In the genomic region with DNA sequence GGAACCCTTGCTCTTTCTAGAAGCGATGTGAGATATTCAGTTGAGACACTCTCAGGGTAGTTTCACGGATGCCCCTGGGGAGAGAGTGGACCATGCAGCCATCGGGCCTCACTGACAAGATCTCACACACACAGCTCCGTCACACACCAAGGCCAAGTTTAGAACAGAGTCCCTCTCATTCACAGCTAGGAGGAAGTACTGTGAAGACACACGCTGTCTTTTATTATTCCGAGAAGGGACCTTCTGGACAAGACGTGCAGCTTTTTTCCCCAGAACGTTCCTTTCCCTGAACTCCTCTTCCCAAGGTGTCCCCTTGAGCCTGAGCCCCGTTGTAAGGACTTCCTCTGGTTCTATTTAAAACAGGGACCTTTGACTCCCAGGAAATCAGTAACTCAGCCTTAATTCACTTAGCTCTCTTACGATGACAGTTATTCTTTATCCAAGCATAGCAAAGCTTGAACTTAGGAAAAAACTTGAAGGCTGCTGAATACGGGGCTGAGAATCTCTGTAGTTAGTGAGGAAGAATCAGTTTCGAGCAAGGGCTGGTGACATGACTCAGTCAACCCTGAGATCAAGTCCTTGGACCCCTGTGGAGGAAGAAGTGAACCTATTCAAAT, we compare ENCODE assay signal across 11 mouse cellular contexts.
DNase-seq lines count a peak whose midpoint lies in the region; ATAC-seq and TF ChIP-seq lines count a peak whose summit lies in the region.
"Had no signal": no experiment of that assay in that cellular context is flagged by ENCODE, and none has a peak within 500 bp of the region (broad histone marks: within the 10 kb centered on the region; RNA-seq: fewer than 3 reads in every experiment).

No protein-coding gene starts in this region.

- TF ChIP-seq EP300 in liver, postnatal 0 days (IDR thresholded peaks at IDR 0.05; ENCODE audit: low read depth) = peak; percentile 37; the same call in 1 of the 2 replicates

- no peaks in the 10 kb centered on the region for H3K9me3 ChIP-seq in intestine, postnatal 0 days (ENCODE audit: control insufficient read depth)
- H3K9me3 ChIP-seq in liver, postnatal 0 days (ENCODE audit: low read length) = no peaks in the 10 kb centered on the region
- H3K9me3 ChIP-seq: hindbrain, embryonic 10.5 days had no signal

- peak overlapping the region; percentile 18; the same call in 1 of the 2 replicates for H3K9ac ChIP-seq in intestine, postnatal 0 days (ENCODE audit: low read depth, low read length)
- peak overlapping the region; percentile 35; the same call in 1 of the 2 replicates for H3K9ac ChIP-seq in liver, postnatal 0 days (replicated peaks)

- H3K27me3 ChIP-seq in intestine, postnatal 0 days (replicated peaks; ENCODE audit: control insufficient read depth, insufficient read depth, low read length) = no peaks in the 10 kb centered on the region
- H3K27me3 ChIP-seq in liver, postnatal 0 days (ENCODE audit: insufficient read depth, low read length) = no peaks in the 10 kb centered on the region

- H3K4me1 ChIP-seq in intestine, postnatal 0 days (replicated peaks; ENCODE audit: control insufficient read depth, insufficient read depth, low read length) = peaks cover 3% of the 10 kb centered on the region; the same call in 1 of the 2 replicates
- H3K4me1 ChIP-seq in liver, postnatal 0 days (ENCODE audit: insufficient read depth) = peaks cover 51% of the 10 kb centered on the region
- H3K4me1 ChIP-seq: hindbrain, embryonic 10.5 days had no signal

- no peak overlapping the region for H3K4me3 ChIP-seq in intestine, postnatal 0 days (ENCODE audit: low read depth, low read length)
- no peak overlapping the region for H3K4me3 ChIP-seq in liver, postnatal 0 days (ENCODE audit: low read depth, low read length)
- H3K4me3 ChIP-seq: hindbrain, embryonic 10.5 days had no signal

- H3K27ac ChIP-seq in intestine, postnatal 0 days (ENCODE audit: low read depth, low read length) = peak overlapping the region; percentile 86
- H3K27ac ChIP-seq in liver, postnatal 0 days (ENCODE audit: low read depth) = peak overlapping the region; percentile 92
- H3K27ac ChIP-seq: hindbrain, embryonic 10.5 days had no signal

- H3K4me2 ChIP-seq in intestine, postnatal 0 days (replicated peaks; ENCODE audit: low read depth) = peak overlapping the region; percentile 58
- peak overlapping the region; percentile 43 for H3K4me2 ChIP-seq in liver, postnatal 0 days (ENCODE audit: low read depth, low read length)

- no peaks in the 10 kb centered on the region for H3K36me3 ChIP-seq in intestine, postnatal 0 days (ENCODE audit: control insufficient read depth, insufficient read depth)
- H3K36me3 ChIP-seq in liver, postnatal 0 days (replicated peaks; ENCODE audit: insufficient read depth, low read length) = no peaks in the 10 kb centered on the region
- H3K36me3 ChIP-seq: hindbrain, embryonic 10.5 days had no signal

- ATAC-seq in intestine, postnatal 0 days = no peak
- ATAC-seq in liver, postnatal 0 days = no peak
- ATAC-seq in monocyte, adult 5-6 weeks (replicated peaks; ENCODE audit: insufficient number of reproducible peaks, low FRiP score, low TSS enrichment, poor library complexity, severe bottlenecking) = no peak
- ATAC-seq: forebrain, embryonic 14.5 days had no signal

- DNase-seq in kidney, adult 18-20 months = peak; percentile 62
- no peak for DNase-seq in kidney, postnatal 4 days
- DNase-seq in B cell, adult 2 months = peak; percentile 19 to 21
- DNase-seq in liver, postnatal 0 days = no peak
- no peak for DNase-seq in right cerebral cortex, adult 18-20 months
- no peak for DNase-seq in gastrocnemius, postnatal 36 days
- DNase-seq: cerebellum, postnatal 36 days had no signal

- TF ChIP-seq CTCF in intestine, postnatal 0 days (IDR thresholded peaks at IDR 0.05; ENCODE audit: low read depth) = 0 out of 2 replicates have a peak, but pooled peaks have one; percentile 1
- TF ChIP-seq CTCF in liver, postnatal 0 days (IDR thresholded peaks at IDR 0.05; ENCODE audit: low read depth) = no peak

- 31% methylated on average over 12 of the region's 12 CpGs for WGBS in intestine, postnatal 0 days
- 35% methylated on average over 12 of the region's 12 CpGs for WGBS in liver, postnatal 0 days (ENCODE audit: insufficient replicate concordance)

- intact Hi-C loops in gastrocnemius, postnatal 36 days (cut with DNase I) = no loop called here

Comparison
In these comparisons a context has a peak if more than half of its experiments do, and no peak if none do; other contexts are left out.
1. DNase-seq: peak in kidney, adult 18-20 months (single experiment) and B cell, adult 2 months (2 of 2); none in kidney, postnatal 4 days (0 of 2), liver, postnatal 0 days (single experiment), right cerebral cortex, adult 18-20 months (single experiment) and gastrocnemius, postnatal 36 days (0 of 2).